Mouse (Mus musculus) brain, embryonic 14.5 days (tissue): ENCODE data around the gene Pemt.

ENCODE experiments used
- CTCF ChIP-seq: fragments of 200-500 bp; IDR thresholded peaks from 2 replicates; pipeline ENCODE4 v1.5.1; 2012; ENCODE audit warnings: inconsistent platforms, mild to moderate bottlenecking, moderate library complexity, borderline replicate concordance; ENCODE audit not compliant: insufficient read depth, insufficient read length; ENCODE audit errors: extremely low read depth
- POLR2A ChIP-seq: fragments of 200-500 bp; IDR thresholded peaks from 2 replicates; pipeline ENCODE4 v1.6.1; 2012; ENCODE audit warnings: mild to moderate bottlenecking, inconsistent platforms, borderline replicate concordance; ENCODE audit not compliant: poor library complexity, insufficient read depth, insufficient read length, severe bottlenecking; ENCODE audit errors: extremely low read depth

- TF ChIP-seq POLR2A: no peak
- no peak for TF ChIP-seq CTCF
These were observed 81.5 kb downstream of the Pemt start, which contains the start of gene Rasd1 for GRCm38 (mm10) chr11:59964818-59965217.
